ENCODE assay signal across 9 mouse cellular contexts in the genomic region with DNA sequence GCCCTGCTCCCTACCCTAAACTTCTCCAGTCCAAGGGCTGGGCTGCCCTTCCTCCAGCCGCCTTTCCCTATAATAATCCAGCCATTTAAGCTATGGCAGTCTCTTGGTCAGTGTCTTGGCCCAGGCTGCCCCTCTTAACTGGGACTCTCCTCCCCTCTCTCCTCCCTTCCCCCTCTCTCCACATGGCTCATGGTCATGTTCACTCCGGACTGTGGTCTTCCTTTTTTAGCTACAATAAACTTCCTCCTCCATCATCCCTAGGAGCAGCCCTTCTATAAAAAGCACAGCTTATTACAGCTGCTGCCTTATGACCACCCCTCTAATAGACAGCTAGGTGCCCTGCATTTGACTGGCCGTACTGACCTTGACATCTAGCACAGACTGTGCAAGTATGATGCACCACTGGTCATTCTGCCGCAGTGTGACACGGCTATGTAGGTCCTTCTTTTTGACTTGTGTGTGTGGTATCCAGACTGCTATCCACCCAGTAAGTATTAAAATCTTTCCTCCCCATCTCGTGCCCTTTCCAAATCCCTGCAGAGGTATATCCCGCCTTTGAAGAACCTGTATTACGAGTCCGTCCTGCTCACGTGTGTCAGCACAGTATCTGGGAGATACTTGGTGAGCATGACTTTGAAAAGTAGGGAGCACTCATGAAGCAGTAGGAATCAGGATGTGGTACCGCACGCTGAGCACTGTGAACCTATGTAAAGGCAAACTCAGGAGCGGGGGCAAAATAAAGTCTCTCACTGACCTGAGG. TPM values are rescaled to one million over a fixed set of nuclear protein-coding genes. Genes with fewer than 3 reads are reported as not detected.
A peak's percentile ranks its signal among the peaks of the same experiment; 100 is the strongest.
DNase-seq lines count a peak whose midpoint lies in the region; ATAC-seq lines count a peak whose summit lies in the region.
"Had no signal": no experiment of that assay in that cellular context is flagged by ENCODE, and none has a peak within 500 bp of the region (broad histone marks: within the 10 kb centered on the region; RNA-seq: fewer than 3 reads in every experiment).

No protein-coding gene starts in this region.

- no peak overlapping the region for H3K9ac ChIP-seq in forebrain, embryonic 15.5 days (replicated peaks)
- no peak overlapping the region for H3K9ac ChIP-seq in forebrain, embryonic 14.5 days (ENCODE audit: low read length)
- H3K9ac ChIP-seq in midbrain, embryonic 14.5 days (replicated peaks; ENCODE audit: low read length), result no peak overlapping the region
- no peak overlapping the region for H3K9ac ChIP-seq in midbrain, embryonic 15.5 days
- H3K9ac ChIP-seq in intestine, embryonic 14.5 days (ENCODE audit: low read length), result no peak overlapping the region
- H3K9ac ChIP-seq in stomach, embryonic 16.5 days (ENCODE audit: low read length), result peak overlapping the region; percentile 98

- no peak for DNase-seq in forebrain, embryonic 14.5 days (ENCODE audit: low spot score)
- no peak for DNase-seq in midbrain, embryonic 14.5 days
- DNase-seq in intestine, embryonic 14.5 days (ENCODE audit: low spot score), result peak; percentile 62
- DNase-seq in left cerebral cortex, adult 18-20 months (ENCODE audit: low spot score in 2 of 2), result no peak
- no peak for DNase-seq in Muller cell, postnatal 12 days (ENCODE audit: inconsistent ontology term)

- ATAC-seq in forebrain, embryonic 15.5 days (replicated peaks), result no peak
- ATAC-seq in forebrain, embryonic 14.5 days, result no peak
- ATAC-seq in midbrain, embryonic 14.5 days (ENCODE audit: low FRiP score, low TSS enrichment), result no peak
- ATAC-seq in midbrain, embryonic 15.5 days (replicated peaks), result no peak
- no peak for ATAC-seq in intestine, embryonic 14.5 days (replicated peaks; ENCODE audit: low FRiP score, low TSS enrichment, low read depth)
- ATAC-seq in stomach, embryonic 16.5 days (ENCODE audit: insufficient read depth, low FRiP score), result no peak

- peaks cover 5% of the 10 kb centered on the region for H3K36me3 ChIP-seq in forebrain, embryonic 15.5 days
- H3K36me3 ChIP-seq in forebrain, embryonic 14.5 days (ENCODE audit: control insufficient read depth, insufficient read depth, low read length), result peaks cover 10% of the 10 kb centered on the region
- peaks cover 10% of the 10 kb centered on the region; the same call in 1 of the 2 replicates for H3K36me3 ChIP-seq in midbrain, embryonic 14.5 days (ENCODE audit: control insufficient read depth, insufficient read depth, low read length)
- peaks cover 3% of the 10 kb centered on the region; the same call in 1 of the 2 replicates for H3K36me3 ChIP-seq in midbrain, embryonic 15.5 days (replicated peaks)
- peaks cover 8% of the 10 kb centered on the region for H3K36me3 ChIP-seq in intestine, embryonic 14.5 days (ENCODE audit: control insufficient read depth, insufficient read depth, low read length)
- H3K36me3 ChIP-seq in stomach, embryonic 16.5 days (ENCODE audit: control insufficient read depth, insufficient read depth, low read length), result 0 out of 2 replicates have a peak, but pooled peaks cover under 1% of the 10 kb centered on the region

- H3K9me3 ChIP-seq in forebrain, embryonic 15.5 days, result no peaks in the 10 kb centered on the region
- no peaks in the 10 kb centered on the region for H3K9me3 ChIP-seq in forebrain, embryonic 14.5 days (replicated peaks; ENCODE audit: control insufficient read depth, low read length)
- no peaks in the 10 kb centered on the region for H3K9me3 ChIP-seq in midbrain, embryonic 14.5 days (ENCODE audit: control insufficient read depth, low read length)
- no peaks in the 10 kb centered on the region for H3K9me3 ChIP-seq in midbrain, embryonic 15.5 days
- no peaks in the 10 kb centered on the region for H3K9me3 ChIP-seq in intestine, embryonic 14.5 days (ENCODE audit: control insufficient read depth, low read length)
- H3K9me3 ChIP-seq in stomach, embryonic 16.5 days (replicated peaks; ENCODE audit: control insufficient read depth, low read length), result no peaks in the 10 kb centered on the region

- peaks cover 27% of the 10 kb centered on the region for H3K4me1 ChIP-seq in forebrain, embryonic 15.5 days
- H3K4me1 ChIP-seq in forebrain, embryonic 14.5 days (ENCODE audit: control insufficient read depth, insufficient read depth, low read length), result peaks cover 9% of the 10 kb centered on the region
- H3K4me1 ChIP-seq in midbrain, embryonic 14.5 days (ENCODE audit: control insufficient read depth, insufficient read depth, low read length), result peaks cover 5% of the 10 kb centered on the region
- peaks cover 31% of the 10 kb centered on the region for H3K4me1 ChIP-seq in midbrain, embryonic 15.5 days
- H3K4me1 ChIP-seq in intestine, embryonic 14.5 days (replicated peaks; ENCODE audit: control insufficient read depth, insufficient read depth, low read length), result peaks cover 17% of the 10 kb centered on the region
- H3K4me1 ChIP-seq in stomach, embryonic 16.5 days (ENCODE audit: control insufficient read depth, insufficient read depth, low read length), result peaks cover 17% of the 10 kb centered on the region

- no peaks in the 10 kb centered on the region for H3K27me3 ChIP-seq in forebrain, embryonic 15.5 days
- no peaks in the 10 kb centered on the region for H3K27me3 ChIP-seq in forebrain, embryonic 14.5 days (replicated peaks; ENCODE audit: control insufficient read depth, insufficient read depth, low read length)
- no peaks in the 10 kb centered on the region for H3K27me3 ChIP-seq in midbrain, embryonic 14.5 days (ENCODE audit: control insufficient read depth, insufficient read depth, low read length)
- H3K27me3 ChIP-seq in midbrain, embryonic 15.5 days (replicated peaks), result no peaks in the 10 kb centered on the region
- no peaks in the 10 kb centered on the region for H3K27me3 ChIP-seq in intestine, embryonic 14.5 days (replicated peaks; ENCODE audit: control insufficient read depth, insufficient read depth, low read length)
- H3K27me3 ChIP-seq in stomach, embryonic 16.5 days (ENCODE audit: control insufficient read depth, insufficient read depth, low read length), result no peaks in the 10 kb centered on the region

- no peak overlapping the region for H3K4me3 ChIP-seq in forebrain, embryonic 15.5 days
- no peak overlapping the region for H3K4me3 ChIP-seq in forebrain, embryonic 14.5 days (ENCODE audit: low read depth, low read length)
- H3K4me3 ChIP-seq in midbrain, embryonic 14.5 days (replicated peaks; ENCODE audit: low read depth, low read length), result no peak overlapping the region
- no peak overlapping the region for H3K4me3 ChIP-seq in midbrain, embryonic 15.5 days
- no peak overlapping the region for H3K4me3 ChIP-seq in intestine, embryonic 14.5 days (ENCODE audit: low read depth, low read length)
- no peak overlapping the region for H3K4me3 ChIP-seq in stomach, embryonic 16.5 days (replicated peaks; ENCODE audit: low read length)

- 92% methylated on average over 13 of the region's 13 CpGs for WGBS in forebrain, embryonic 15.5 days
- WGBS in forebrain, embryonic 14.5 days, result 94% methylated on average over 13 of the region's 13 CpGs
- WGBS in midbrain, embryonic 14.5 days, result 94% methylated on average over 13 of the region's 13 CpGs
- 89% methylated on average over 13 of the region's 13 CpGs for WGBS in midbrain, embryonic 15.5 days
- 73% methylated on average over 13 of the region's 13 CpGs for WGBS in intestine, embryonic 14.5 days
- 69% methylated on average over 13 of the region's 13 CpGs for WGBS in stomach, embryonic 16.5 days

- H3K27ac ChIP-seq in forebrain, embryonic 15.5 days (replicated peaks), result no peak overlapping the region
- no peak overlapping the region for H3K27ac ChIP-seq in forebrain, embryonic 14.5 days (ENCODE audit: low read depth, low read length)
- no peak overlapping the region for H3K27ac ChIP-seq in midbrain, embryonic 14.5 days (replicated peaks; ENCODE audit: low read depth, low read length)
- H3K27ac ChIP-seq in midbrain, embryonic 15.5 days, result no peak overlapping the region
- H3K27ac ChIP-seq in intestine, embryonic 14.5 days (ENCODE audit: low read depth), result peak overlapping the region; percentile 51
- H3K27ac ChIP-seq in stomach, embryonic 16.5 days (ENCODE audit: low read length), result peak overlapping the region; percentile 97

- H3K4me2 ChIP-seq in forebrain, embryonic 15.5 days (replicated peaks), result peak overlapping the region; percentile 65; the same call in 1 of the 2 replicates
- H3K4me2 ChIP-seq in forebrain, embryonic 14.5 days (ENCODE audit: low read length), result no peak overlapping the region
- H3K4me2 ChIP-seq in midbrain, embryonic 14.5 days (ENCODE audit: low read length), result peak overlapping the region; percentile 72; the same call in 1 of the 2 replicates
- H3K4me2 ChIP-seq in midbrain, embryonic 15.5 days, result no peak overlapping the region
- peak overlapping the region; percentile 82 for H3K4me2 ChIP-seq in intestine, embryonic 14.5 days (ENCODE audit: low read length)
- peak overlapping the region; percentile 74 for H3K4me2 ChIP-seq in stomach, embryonic 16.5 days (ENCODE audit: low read depth, low read length)

RNA-seq across cellular contexts. Expression of a gene that starts 1.6 kb away (rescaled TPM):
- polyA plus RNA-seq in forebrain, embryonic 15.5 days (2015; fragmentation: Nextera tagmentation; extraction: Ambion mirVana), result 137 and 144 TPM in 2 replicates
- 125 and 138 TPM in 2 replicates for polyA plus RNA-seq in forebrain, embryonic 14.5 days (2014; fragmentation: Nextera tagmentation; extraction: Ambion mirVana)
- polyA plus RNA-seq in midbrain, embryonic 14.5 days (2014; fragmentation: Nextera tagmentation; extraction: Ambion mirVana), result 129 and 151 TPM in 2 replicates
- 167 and 195 TPM in 2 replicates for polyA plus RNA-seq in midbrain, embryonic 15.5 days (2015; fragmentation: Nextera tagmentation; extraction: Ambion mirVana)
- polyA plus RNA-seq in intestine, embryonic 14.5 days (2014; fragmentation: Nextera tagmentation; extraction: Ambion mirVana), result 164 and 167 TPM in 2 replicates
- polyA plus RNA-seq in stomach, embryonic 16.5 days (2015; fragmentation: Nextera tagmentation; extraction: Ambion mirVana), result 185 and 207 TPM in 2 replicates
- total RNA-seq in left cerebral cortex, adult 18-20 months (2021), result 100 to 1,000 TPM; 136 to 145 TPM

RNA-seq across cellular contexts. Expression of a gene that starts 2.2 kb away (rescaled TPM):
- polyA plus RNA-seq in forebrain, embryonic 15.5 days (2015; fragmentation: Nextera tagmentation; extraction: Ambion mirVana), result 1.0 and 2.2 TPM in 2 replicates
- 1.0 and 1.7 TPM in 2 replicates for polyA plus RNA-seq in forebrain, embryonic 14.5 days (2014; fragmentation: Nextera tagmentation; extraction: Ambion mirVana)
- 1.7 and 2.0 TPM in 2 replicates for polyA plus RNA-seq in midbrain, embryonic 14.5 days (2014; fragmentation: Nextera tagmentation; extraction: Ambion mirVana)
- 1.9 and 2.2 TPM in 2 replicates for polyA plus RNA-seq in midbrain, embryonic 15.5 days (2015; fragmentation: Nextera tagmentation; extraction: Ambion mirVana)
- 1.8 and 2.7 TPM in 2 replicates for polyA plus RNA-seq in intestine, embryonic 14.5 days (2014; fragmentation: Nextera tagmentation; extraction: Ambion mirVana)
- polyA plus RNA-seq in stomach, embryonic 16.5 days (2015; fragmentation: Nextera tagmentation; extraction: Ambion mirVana), result 3.5 and 4.5 TPM in 2 replicates
- total RNA-seq in left cerebral cortex, adult 18-20 months (2021), result 1 to 10 TPM; 6.6 to 6.9 TPM

RNA-seq across cellular contexts. Expression of a gene that starts 49.3 kb away (rescaled TPM):
- 0.08 TPM in 1 of 2 replicates, not detected in the other for polyA plus RNA-seq in forebrain, embryonic 15.5 days (2015; fragmentation: Nextera tagmentation; extraction: Ambion mirVana)
- polyA plus RNA-seq in forebrain, embryonic 14.5 days (2014; fragmentation: Nextera tagmentation; extraction: Ambion mirVana), result not detected in 2 replicates
- 0.08 TPM in 1 of 2 replicates, not detected in the other for polyA plus RNA-seq in midbrain, embryonic 14.5 days (2014; fragmentation: Nextera tagmentation; extraction: Ambion mirVana)
- polyA plus RNA-seq in midbrain, embryonic 15.5 days (2015; fragmentation: Nextera tagmentation; extraction: Ambion mirVana), result 0.09 TPM in 1 of 2 replicates, not detected in the other
- polyA plus RNA-seq in intestine, embryonic 14.5 days (2014; fragmentation: Nextera tagmentation; extraction: Ambion mirVana), result 0.07 and 0.16 TPM in 2 replicates
- polyA plus RNA-seq in stomach, embryonic 16.5 days (2015; fragmentation: Nextera tagmentation; extraction: Ambion mirVana), result 0.10 TPM in 1 of 2 replicates, not detected in the other
- under 1 TPM in 1 of 2 experiments, not detected in 1; 0.16 TPM for total RNA-seq in left cerebral cortex, adult 18-20 months (2021)
- total RNA-seq: heart, postnatal 36 days had no signal

RNA-seq across cellular contexts. Expression of a gene that starts 56.2 kb away (rescaled TPM):
- polyA plus RNA-seq in forebrain, embryonic 15.5 days (2015; fragmentation: Nextera tagmentation; extraction: Ambion mirVana), result 54.7 and 59.0 TPM in 2 replicates
- 54.7 and 61.9 TPM in 2 replicates for polyA plus RNA-seq in forebrain, embryonic 14.5 days (2014; fragmentation: Nextera tagmentation; extraction: Ambion mirVana)
- 42.9 and 60.7 TPM in 2 replicates for polyA plus RNA-seq in midbrain, embryonic 14.5 days (2014; fragmentation: Nextera tagmentation; extraction: Ambion mirVana)
- 53.2 and 56.6 TPM in 2 replicates for polyA plus RNA-seq in midbrain, embryonic 15.5 days (2015; fragmentation: Nextera tagmentation; extraction: Ambion mirVana)
- polyA plus RNA-seq in intestine, embryonic 14.5 days (2014; fragmentation: Nextera tagmentation; extraction: Ambion mirVana), result 47.4 and 53.2 TPM in 2 replicates
- polyA plus RNA-seq in stomach, embryonic 16.5 days (2015; fragmentation: Nextera tagmentation; extraction: Ambion mirVana), result 43.4 and 45.8 TPM in 2 replicates
- total RNA-seq in left cerebral cortex, adult 18-20 months (2021), result 10 to 100 TPM; 43.2 to 43.4 TPM

Comparison
In these comparisons a context has a peak if more than half of its experiments do, and no peak if none do; other contexts are left out.
1. H3K4me2 ChIP-seq: peak in forebrain, embryonic 15.5 days (single experiment), midbrain, embryonic 14.5 days (single experiment), intestine, embryonic 14.5 days (single experiment) and stomach, embryonic 16.5 days (single experiment); none in forebrain, embryonic 14.5 days (single experiment) and midbrain, embryonic 15.5 days (single experiment).
2. H3K27ac ChIP-seq: peak in intestine, embryonic 14.5 days (single experiment) and stomach, embryonic 16.5 days (single experiment); none in forebrain, embryonic 15.5 days (single experiment), forebrain, embryonic 14.5 days (single experiment), midbrain, embryonic 14.5 days (single experiment) and midbrain, embryonic 15.5 days (single experiment).